Mouse (Mus musculus): ENCODE measurements around the gene Ddx28. TPM values are rescaled to one million over a fixed set of nuclear protein-coding genes. Genes with fewer than 3 reads are reported as not detected.
"Not testable (repeated sequence)": the region's sequence is repeated elsewhere in the genome, so short reads cannot be mapped to it uniquely, and the experiment has no call there.

The Ddx28 gene
- polyA plus RNA-seq, 1 experiment from 2014 or later, result 20.1 TPM

DNA sequence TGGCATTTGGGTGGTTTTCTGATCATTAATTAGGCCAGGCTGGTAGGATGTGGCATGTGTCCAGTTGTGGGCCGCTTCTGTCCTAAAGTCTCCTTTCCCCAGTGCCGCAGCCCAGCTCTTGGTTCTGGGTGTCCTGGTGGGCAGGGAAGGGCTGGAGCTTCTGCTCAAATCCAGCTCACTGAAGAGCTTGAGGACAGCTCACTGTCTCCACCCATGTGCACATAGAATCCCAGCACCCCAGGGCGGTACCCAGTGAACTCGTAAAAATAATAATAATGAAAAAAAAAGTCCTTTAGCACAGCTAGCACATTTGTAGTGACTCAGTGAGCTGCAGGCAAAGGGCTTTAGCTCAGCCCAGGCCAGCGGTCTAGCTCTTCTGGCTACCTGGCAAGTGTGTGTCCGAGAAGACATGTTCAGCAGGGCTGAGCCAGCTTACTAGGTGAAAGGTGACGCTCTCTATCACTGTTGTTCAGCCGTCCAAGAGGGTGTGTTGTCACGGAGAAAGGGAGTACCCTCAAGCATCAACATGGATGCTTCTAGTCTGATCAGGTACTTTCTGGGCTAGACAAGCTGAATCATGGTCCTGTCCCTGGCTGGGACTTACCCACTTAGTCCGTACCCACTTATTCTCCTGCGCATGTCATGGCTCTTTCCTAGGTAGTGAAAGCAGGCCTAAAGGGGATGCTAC is 35.3 kb upstream of the Ddx28 start:
- H3K4me1 ChIP-seq, result no peaks in the 10 kb centered on the region
- H3K9ac ChIP-seq, result no peak overlapping the region
- no peak overlapping the region for H3K27ac ChIP-seq
- WGBS, result 92% methylated on average over 11 of the region's 11 CpGs
- H3K4me3 ChIP-seq (replicated peaks), result no peak overlapping the region
- no peak for ATAC-seq (ENCODE audit: low FRiP score)
- no peaks in the 10 kb centered on the region for H3K9me3 ChIP-seq
- H3K4me2 ChIP-seq, result no peak overlapping the region
- no peaks in the 10 kb centered on the region for H3K27me3 ChIP-seq
- peaks cover 30% of the 10 kb centered on the region; the same call in 1 of the 2 replicates for H3K36me3 ChIP-seq (replicated peaks)

DNA sequence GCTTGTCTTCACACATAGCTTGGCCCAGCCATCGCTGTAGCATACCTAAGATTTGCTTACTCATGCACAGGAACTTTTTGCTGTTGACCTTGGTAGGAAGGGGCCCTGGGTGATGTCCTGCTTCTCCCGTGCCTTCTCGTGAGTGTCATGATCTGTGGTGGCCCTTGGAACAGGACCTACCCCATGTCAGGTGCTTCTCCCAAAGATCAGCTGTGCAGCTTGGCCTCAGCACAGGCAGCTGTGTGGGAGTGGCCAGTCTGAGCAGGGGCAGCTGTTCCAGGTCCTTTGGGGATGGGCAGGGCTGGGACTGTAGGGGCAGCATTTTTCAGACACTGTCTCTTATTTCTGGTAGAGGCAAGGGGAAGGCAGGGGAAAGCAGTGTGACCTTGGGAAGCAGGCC is 32.5 kb upstream of the Ddx28 start:
- Histone ChIP-seq H3K27me3 (no peaks in the 10 kb centered on the region), H3K4me3 (replicated peaks) (no peak overlapping the region), H3K36me3 (replicated peaks) (0 out of 2 replicates have a peak, but pooled peaks cover 15% of the 10 kb centered on the region), H3K9ac (no peak overlapping the region), H3K4me1 (no peaks in the 10 kb centered on the region), H3K9me3 (no peaks in the 10 kb centered on the region), H3K4me2 (no peak overlapping the region), H3K27ac (no peak overlapping the region)
- ATAC-seq (ENCODE audit: low FRiP score), result no peak
- WGBS, result 88% methylated on average over 3 of the region's 3 CpGs

DNA sequence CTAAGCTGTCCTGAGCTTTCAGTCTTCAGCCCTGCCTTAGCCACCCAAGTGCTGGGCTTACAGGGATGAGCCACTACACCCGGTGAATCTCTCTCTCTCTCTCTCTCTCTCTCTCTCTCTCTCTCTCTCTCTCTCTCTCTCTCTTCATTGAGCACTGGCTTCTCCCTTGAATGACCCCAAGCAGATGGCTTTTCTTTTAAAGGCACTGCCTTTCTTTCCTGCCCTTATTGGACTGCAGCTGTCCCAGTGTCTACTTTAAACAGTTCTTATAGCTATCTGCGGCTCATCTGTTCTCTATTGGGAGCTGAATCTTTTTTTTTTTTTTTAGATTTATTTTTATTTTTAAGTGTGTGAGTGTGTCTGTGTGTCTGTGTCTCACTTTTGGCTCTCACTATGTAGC is 31.4 kb upstream of the Ddx28 start:
- Histone ChIP-seq H3K4me3 (replicated peaks) (no peak overlapping the region), H3K27ac (no peak overlapping the region), H3K9me3 (no peaks in the 10 kb centered on the region), H3K36me3 (replicated peaks) (peaks cover 15% of the 10 kb centered on the region; the same call in 1 of the 2 replicates), H3K4me2 (no peak overlapping the region), H3K9ac (no peak overlapping the region), H3K27me3 (no peaks in the 10 kb centered on the region), H3K4me1 (no peaks in the 10 kb centered on the region)
- ATAC-seq (ENCODE audit: low FRiP score), result no peak
- 89% methylated on average over 2 of the region's 2 CpGs for WGBS

DNA sequence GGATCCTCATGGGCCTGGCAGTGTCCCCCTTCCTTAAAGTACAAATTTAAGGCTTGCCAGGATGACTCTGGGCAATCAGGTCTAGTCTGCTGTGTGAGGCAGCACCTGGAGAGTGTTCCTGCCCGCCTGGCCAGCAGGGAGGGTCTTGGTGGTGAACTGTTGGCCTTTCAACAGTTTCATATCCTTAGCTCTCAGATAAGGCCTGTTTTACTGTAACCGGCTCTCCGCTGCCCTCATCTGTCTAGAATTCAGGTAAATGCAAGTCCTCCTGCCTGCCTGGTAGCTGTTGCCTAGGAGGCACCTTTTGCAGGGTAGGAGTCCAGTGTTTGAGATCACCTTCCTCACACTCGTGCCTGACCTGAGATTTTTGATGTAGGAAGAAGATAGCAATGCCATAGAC is 28.5 kb upstream of the Ddx28 start:
- Histone ChIP-seq H3K27me3 (no peaks in the 10 kb centered on the region), H3K4me3 (replicated peaks) (no peak overlapping the region), H3K9ac (no peak overlapping the region), H3K9me3 (no peaks in the 10 kb centered on the region), H3K36me3 (replicated peaks) (peaks cover 9% of the 10 kb centered on the region; the same call in 1 of the 2 replicates), H3K4me2 (no peak overlapping the region), H3K4me1 (no peaks in the 10 kb centered on the region), H3K27ac (no peak overlapping the region)
- no peak for ATAC-seq (ENCODE audit: low FRiP score)
- 84% methylated on average over 4 of the region's 4 CpGs for WGBS

DNA sequence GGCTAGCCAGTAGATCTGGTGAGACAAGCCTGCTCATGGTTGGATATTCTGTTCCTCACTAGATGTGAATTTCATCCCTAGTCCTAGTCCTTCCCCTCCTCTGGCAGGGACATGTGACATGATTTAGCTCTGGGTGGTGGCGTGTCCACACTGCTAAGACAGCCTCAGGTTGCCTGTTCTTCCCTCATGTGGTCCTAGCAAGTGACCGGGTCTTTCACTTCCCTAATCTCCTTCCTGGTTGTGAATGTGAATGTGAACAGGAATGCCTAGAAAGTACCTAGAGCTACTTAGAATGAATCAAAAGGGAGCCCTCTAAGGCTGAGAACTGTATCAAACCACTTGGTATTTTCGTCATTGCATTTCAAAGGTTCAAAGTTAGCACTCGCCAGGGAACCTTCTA is 27.9 kb upstream of the Ddx28 start:
- WGBS, result 76% methylated on average over 4 of the region's 4 CpGs
- Histone ChIP-seq H3K27ac (no peak overlapping the region), H3K4me1 (no peaks in the 10 kb centered on the region), H3K27me3 (no peaks in the 10 kb centered on the region), H3K9me3 (no peaks in the 10 kb centered on the region), H3K4me3 (replicated peaks) (no peak overlapping the region), H3K9ac (no peak overlapping the region), H3K4me2 (no peak overlapping the region), H3K36me3 (replicated peaks) (peaks cover 4% of the 10 kb centered on the region; the same call in 1 of the 2 replicates)
- ATAC-seq (ENCODE audit: low FRiP score), result no peak

DNA sequence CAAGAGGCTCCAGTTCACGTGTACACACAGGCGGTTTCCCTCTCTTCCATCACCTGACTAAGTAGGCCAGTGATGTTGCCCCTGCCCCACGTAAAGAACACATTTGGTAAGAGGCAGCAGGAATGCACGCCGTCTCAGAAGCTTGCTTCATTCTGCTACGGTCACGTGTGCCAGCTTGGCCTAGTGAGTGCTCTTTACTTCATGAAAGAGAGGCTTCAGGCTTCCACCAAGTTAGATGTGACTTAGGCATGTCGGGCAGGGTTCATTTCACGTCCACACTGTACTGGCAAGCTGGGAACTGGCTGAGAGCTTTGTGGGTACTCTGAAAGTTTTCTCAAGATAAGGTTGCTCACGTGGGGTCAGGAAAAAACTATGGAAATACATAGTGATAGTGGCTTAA is 27.0 kb upstream of the Ddx28 start:
- H3K9ac ChIP-seq, result no peak overlapping the region
- no peak overlapping the region for H3K27ac ChIP-seq
- no peaks in the 10 kb centered on the region for H3K4me1 ChIP-seq
- no peak overlapping the region for H3K4me3 ChIP-seq (replicated peaks)
- no peaks in the 10 kb centered on the region for H3K27me3 ChIP-seq
- 93% methylated on average over 10 of the region's 10 CpGs for WGBS
- H3K36me3 ChIP-seq (replicated peaks), result no peaks in the 10 kb centered on the region; the same call in none of the 2 replicates
- H3K4me2 ChIP-seq, result no peak overlapping the region
- no peaks in the 10 kb centered on the region for H3K9me3 ChIP-seq
- ATAC-seq (ENCODE audit: low FRiP score), result no peak

DNA sequence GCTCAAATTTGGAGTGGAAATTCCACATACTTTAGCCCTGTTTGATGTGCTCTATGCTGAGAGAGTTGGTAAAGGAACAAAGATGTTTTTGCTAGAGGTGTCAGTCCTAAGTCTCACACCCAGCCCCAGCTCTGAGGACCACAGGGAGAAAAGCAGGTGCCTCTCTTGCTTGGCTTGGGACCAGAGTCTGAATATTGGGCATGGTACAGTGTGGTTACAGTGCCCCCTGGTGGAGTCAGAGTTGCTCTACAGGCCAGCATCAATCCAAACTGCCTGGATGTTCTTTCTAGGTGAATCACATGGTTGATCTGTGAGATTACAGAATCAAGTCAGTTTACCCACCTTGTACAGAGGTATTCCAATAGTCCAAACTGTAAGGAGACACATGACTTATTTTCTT is 10.8 kb upstream of the Ddx28 start:
- H3K4me2 ChIP-seq, result no peak overlapping the region
- ATAC-seq (ENCODE audit: low FRiP score), result 0 out of 2 replicates have a peak, but pooled peaks have one; percentile 70

DNA sequence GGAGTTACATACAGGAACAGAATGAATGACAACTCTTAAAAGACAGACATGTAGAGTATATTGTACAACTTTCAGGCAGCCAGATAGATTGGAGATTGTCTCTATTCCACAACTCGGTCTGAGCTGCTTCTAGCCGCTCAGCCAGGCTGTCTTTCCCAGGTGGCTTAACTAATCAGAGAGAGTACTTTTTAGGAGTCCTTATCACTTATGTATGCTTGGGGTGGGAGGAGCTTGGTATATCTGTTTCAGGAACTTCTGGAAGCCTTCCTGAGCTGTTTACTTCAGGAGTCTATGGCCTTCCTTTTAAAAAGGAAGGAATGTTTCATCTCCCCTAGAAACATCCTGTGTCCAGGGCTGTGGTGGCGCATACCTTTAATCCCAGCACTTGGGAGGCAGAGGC is 6.4 kb upstream of the Ddx28 start:
- H3K27me3 ChIP-seq, result no peaks in the 10 kb centered on the region
- no peaks in the 10 kb centered on the region for H3K9me3 ChIP-seq
- H3K4me1 ChIP-seq, result no peaks in the 10 kb centered on the region
- no peak overlapping the region for H3K4me2 ChIP-seq
- no peak for ATAC-seq (ENCODE audit: low FRiP score)
- H3K27ac ChIP-seq, result no peak overlapping the region
- peaks cover 16% of the 10 kb centered on the region for H3K36me3 ChIP-seq (replicated peaks)
- no peak overlapping the region for H3K9ac ChIP-seq
- H3K4me3 ChIP-seq (replicated peaks), result no peak overlapping the region
- 92% methylated on average over 3 of the region's 3 CpGs for WGBS

More for the DNA sequence above, 10.8 kb upstream of the Ddx28 start:
- Histone ChIP-seq H3K4me1 (no peaks in the 10 kb centered on the region), H3K27ac (no peak overlapping the region), H3K9me3 (no peaks in the 10 kb centered on the region), H3K27me3 (no peaks in the 10 kb centered on the region), H3K36me3 (replicated peaks) (peaks cover 13% of the 10 kb centered on the region), H3K9ac (no peak overlapping the region), H3K4me3 (replicated peaks) (no peak overlapping the region)

DNA sequence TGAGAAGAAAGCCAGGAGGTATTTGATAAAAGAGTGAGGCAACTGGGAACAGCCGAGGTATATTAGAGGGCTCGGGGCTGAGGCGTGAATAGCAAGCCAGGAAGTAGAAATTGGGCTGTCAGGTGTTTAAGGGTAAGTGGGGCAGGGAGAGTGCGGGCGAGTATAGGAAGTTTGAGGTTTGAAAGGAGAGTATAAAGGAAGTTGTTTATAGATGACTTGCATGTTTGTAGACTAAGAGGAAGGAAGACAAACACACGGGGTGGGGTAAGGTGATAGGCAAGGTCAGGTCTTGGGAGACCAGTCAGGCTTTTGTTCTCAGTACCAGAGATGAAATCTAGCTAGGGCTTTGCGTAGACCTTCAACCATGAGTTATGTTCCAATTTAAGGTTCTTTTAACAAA is 5.4 kb upstream of the Ddx28 start:
- peaks cover under 1% of the 10 kb centered on the region; the same call in 1 of the 2 replicates for H3K4me1 ChIP-seq
- H3K4me2 ChIP-seq, result no peak overlapping the region
- no peak overlapping the region for H3K9ac ChIP-seq
- no peak for ATAC-seq (ENCODE audit: low FRiP score)
- no peak overlapping the region for H3K4me3 ChIP-seq (replicated peaks)
- no peaks in the 10 kb centered on the region for H3K9me3 ChIP-seq
- H3K27ac ChIP-seq, result no peak overlapping the region
- H3K27me3 ChIP-seq, result no peaks in the 10 kb centered on the region
- WGBS, result 94% methylated on average over 7 of the region's 7 CpGs
- H3K36me3 ChIP-seq (replicated peaks), result peaks cover 16% of the 10 kb centered on the region

DNA sequence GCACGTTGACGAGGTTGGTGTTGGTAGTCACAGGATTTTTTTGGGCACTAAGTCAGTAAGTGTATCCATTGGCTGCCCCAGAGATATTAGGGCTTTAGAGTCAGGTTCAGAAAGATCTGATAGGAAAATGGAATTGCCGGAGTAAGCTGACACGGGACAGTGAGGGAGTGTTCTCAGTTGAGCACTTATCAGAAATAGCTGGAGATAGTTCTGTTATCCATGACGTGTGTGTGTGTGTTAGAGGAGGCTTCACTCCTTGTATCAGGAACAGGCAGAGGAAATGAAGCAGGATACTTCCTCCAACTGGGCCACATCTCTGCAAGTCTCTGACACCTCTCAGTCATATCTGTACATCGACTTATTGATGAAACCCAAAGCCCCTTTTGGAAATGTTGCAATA is 4.6 kb upstream of the Ddx28 start:
- no peak for ATAC-seq (ENCODE audit: low FRiP score)
- 92% methylated on average over 6 of the region's 6 CpGs for WGBS

DNA sequence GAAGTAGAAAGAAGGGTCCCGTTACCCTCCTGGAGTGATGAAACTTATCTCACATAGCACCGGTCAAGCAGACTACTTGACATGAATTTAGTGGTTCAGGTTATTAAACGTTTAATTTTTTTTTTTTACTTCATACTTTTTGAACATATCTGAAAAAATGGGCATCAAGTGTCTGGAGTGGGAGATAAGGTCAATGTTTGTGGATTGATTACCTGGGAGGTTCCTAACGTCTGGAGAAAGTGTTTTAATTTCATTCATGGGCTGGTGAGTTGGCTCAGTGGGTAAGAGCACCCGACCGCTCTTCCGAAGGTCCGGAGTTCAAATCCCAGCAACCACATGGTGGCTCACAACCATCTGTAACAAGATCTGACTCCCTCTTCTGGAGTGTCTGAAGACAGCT is 521 bp upstream of the Ddx28 start:
- 83% methylated on average over 8 of the region's 8 CpGs for whole genome bisulfite sequencing
- peak overlapping the region; percentile 85; the same call in 1 of the 2 replicates for H3K9ac ChIP-seq
- not testable (repeated sequence) for H3K27ac ChIP-seq

More for the DNA sequence above, 4.6 kb upstream of the Ddx28 start:
- Histone ChIP-seq H3K27ac (no peak overlapping the region), H3K4me1 (peaks cover 6% of the 10 kb centered on the region), H3K27me3 (no peaks in the 10 kb centered on the region), H3K4me3 (replicated peaks) (no peak overlapping the region), H3K4me2 (no peak overlapping the region), H3K9ac (no peak overlapping the region), H3K9me3 (no peaks in the 10 kb centered on the region), H3K36me3 (replicated peaks) (peaks cover 12% of the 10 kb centered on the region)

DNA sequence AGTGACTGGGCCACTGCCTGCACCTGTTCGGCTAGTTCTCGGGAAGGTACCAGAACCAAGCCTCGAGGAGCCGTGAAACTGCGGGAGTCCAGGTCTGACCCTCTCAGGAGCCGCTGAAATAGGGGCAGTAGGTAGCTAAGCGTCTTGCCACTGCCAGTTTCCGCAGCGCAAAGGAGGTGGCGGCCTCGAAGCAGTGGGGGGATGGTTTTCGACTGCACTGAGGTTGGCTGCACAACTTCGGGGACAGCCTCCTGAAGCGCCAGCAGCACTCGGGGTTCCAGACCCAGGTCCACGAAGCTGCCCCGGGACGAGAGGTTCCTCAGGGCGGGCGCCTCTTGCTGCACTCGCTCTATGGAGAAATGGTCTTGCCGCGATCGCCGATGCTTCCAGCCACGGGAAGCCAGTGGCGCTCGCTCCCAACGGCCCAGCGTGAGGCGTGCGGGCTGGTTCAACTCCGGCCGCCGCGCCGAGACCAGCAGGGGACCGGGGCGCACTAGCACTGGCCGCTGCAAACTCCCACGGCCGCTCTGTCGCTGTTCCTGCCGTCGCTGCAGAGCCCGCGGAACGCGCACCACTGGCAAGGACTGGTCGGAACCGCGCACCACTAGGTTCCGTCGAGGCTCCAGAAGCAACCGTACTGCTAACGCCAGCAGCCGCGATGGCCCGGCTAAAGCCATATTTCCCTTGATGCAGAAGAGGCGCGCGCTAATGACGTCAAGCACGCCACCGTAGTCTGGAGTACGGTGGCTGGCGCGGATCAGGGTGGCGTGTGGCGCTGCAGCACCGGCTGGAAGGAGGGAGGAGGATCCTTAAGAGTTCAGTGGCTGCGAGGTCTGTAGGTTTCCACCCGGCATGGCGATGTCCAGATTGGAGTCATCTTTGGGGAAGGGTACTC is 687 bp downstream of the Ddx28 start:
- Histone ChIP-seq H3K36me3 (replicated peaks) (peaks cover 5% of the 10 kb centered on the region; the same call in 1 of the 2 replicates), H3K27ac (peak overlapping the region; percentile 73; the same call in 1 of the 2 replicates), H3K4me3 (replicated peaks) (peak overlapping the region; percentile 96), H3K4me1 (peaks cover 18% of the 10 kb centered on the region), H3K27me3 (no peaks in the 10 kb centered on the region), H3K9ac (peak overlapping the region; percentile 85), H3K4me2 (peak overlapping the region; percentile 99), H3K9me3 (no peaks in the 10 kb centered on the region)
- 1% methylated on average over 74 of the region's 74 CpGs for WGBS
- peak; percentile 97 for ATAC-seq (ENCODE audit: low FRiP score)

More for the DNA sequence above, 521 bp upstream of the Ddx28 start:
- ATAC-seq (ENCODE audit: low FRiP score); H3K27me3 ChIP-seq; H3K9me3 ChIP-seq: not testable (repeated sequence)
- H3K4me2 ChIP-seq, result peak overlapping the region; percentile 99
- peaks cover 18% of the 10 kb centered on the region for H3K4me1 ChIP-seq
- peaks cover 12% of the 10 kb centered on the region for H3K36me3 ChIP-seq (replicated peaks)
- H3K4me3 ChIP-seq (replicated peaks), result peak overlapping the region; percentile 96
